Mouse (Mus musculus): ENCODE results near the gene 1600002K03Rik. TPM values are rescaled to one million over a fixed set of nuclear protein-coding genes. Genes with fewer than 3 reads are reported as not detected.

The 1600002K03Rik gene
- total RNA-seq, 1 experiment from 2014 or later, result 8.6 TPM

DNA sequence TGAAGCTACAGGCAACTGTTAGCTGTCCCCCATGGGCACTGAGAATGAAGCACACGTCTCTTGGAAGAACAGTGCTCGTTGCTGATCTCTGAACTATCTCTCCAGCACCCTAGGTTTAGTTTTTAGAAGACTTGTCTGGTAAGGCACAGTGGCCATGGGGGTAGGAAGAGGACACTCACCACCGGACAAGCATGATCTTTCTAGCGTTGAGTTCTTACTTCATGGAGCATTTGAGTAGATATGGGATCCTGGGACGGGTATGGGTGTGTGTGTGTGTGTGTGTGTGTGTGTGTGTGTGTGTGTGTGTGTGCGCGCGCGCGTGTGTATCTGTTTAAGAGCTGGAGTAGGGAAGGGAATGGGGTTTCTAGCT, 32.1 kb upstream of the 1600002K03Rik start, which contains the start of gene Cbarp:
Gene Cbarp (minus strand): TSS at position 170 of the 370 bp plus-strand sequence.
- no peak for DNase-seq

DNA sequence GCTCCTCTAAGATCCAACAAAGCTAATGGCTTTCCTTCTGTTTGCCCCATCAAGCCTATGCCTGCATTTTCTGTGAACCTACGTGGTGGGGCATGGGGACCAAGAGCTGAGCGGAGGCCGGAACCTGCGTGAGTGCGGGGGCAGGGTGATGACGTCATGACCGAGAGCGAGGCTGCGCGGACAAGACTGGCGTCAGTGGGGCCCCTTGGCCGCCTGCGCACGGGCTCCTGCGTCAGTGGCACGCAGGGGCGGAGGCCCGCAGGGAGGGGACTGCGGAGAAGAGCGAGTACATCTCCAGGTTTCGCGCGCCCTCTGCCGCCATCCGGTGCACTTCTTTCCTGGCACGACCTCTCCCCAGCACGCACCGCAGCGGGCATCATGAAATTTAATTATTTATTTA, 31.5 kb upstream of the 1600002K03Rik start:
- DNase-seq, result peak; percentile 98

DNA sequence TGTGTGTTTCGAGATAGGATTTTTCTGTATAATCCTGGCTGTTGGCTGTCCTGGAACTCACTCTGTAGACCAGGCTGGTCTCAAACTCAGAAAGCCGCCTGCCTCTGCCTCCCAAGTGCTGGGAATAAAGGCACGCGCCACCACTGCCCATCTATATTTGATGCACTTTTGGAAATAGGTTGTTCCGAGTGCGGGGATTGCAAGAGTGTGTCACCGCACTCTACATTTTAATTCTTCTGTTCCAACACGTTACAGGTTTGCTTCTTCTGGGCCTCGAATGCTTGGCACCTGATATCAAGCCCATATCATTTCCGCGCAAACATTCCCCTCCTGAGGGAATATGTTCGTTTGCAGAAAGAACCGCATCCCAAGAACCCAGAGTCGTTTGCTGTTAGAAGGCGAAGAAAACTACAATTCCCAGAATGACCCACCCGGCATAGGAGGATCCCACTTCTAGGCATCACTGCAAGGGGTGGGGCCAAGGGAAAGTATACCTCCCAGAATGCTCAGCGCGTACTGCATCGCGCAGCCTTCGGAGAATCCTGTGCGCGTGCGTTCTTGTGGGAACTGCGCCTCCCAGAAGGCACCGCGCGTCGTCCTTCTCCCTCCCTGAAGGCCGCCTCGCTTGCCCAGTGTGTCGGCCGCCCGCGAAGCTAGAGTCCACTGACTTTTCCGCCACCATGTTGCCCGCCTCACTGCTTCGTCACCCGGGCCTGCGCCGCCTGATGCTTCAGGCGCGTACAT, 30.8 kb upstream of the 1600002K03Rik start:
- DNase-seq, result peak; percentile 97

DNA sequence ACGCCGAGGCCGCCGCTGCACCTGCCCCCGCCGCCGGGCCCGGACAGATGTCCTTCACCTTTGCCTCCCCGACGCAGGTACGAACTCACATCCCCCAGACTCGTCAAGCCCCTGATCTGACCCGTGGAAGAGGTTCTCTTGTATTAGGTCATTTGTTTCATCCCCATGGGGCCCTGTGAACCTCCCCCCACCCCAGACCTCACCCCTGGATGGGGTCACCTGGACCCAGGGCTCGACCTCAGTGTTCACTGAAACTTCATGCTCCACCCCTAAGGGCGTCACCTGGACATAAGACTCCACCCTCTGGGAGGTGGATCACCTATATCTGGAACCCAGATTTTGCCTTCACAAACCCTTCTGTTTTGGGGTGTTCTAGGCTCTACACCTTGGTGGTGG, 30.2 kb upstream of the 1600002K03Rik start:
- DNase-seq, result peak; percentile 62

DNA sequence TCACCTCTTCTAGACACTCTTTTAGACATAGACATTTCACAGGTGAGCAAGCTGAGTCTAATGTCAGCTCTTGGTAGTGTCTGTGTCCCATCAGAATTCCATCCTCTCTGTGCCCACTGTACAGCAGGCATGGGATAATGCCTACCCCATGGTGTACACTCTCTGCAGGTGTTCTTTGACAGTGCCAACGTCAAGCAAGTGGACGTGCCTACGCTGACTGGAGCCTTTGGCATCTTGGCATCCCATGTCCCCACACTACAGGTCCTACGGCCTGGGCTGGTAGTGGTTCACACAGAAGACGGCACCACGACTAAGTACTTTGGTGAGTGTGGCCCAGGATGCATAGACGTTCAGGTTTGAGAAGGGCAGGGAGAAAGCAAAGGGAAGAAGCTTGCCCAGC, 29.1 kb upstream of the 1600002K03Rik start:
- no peak for DNase-seq

DNA sequence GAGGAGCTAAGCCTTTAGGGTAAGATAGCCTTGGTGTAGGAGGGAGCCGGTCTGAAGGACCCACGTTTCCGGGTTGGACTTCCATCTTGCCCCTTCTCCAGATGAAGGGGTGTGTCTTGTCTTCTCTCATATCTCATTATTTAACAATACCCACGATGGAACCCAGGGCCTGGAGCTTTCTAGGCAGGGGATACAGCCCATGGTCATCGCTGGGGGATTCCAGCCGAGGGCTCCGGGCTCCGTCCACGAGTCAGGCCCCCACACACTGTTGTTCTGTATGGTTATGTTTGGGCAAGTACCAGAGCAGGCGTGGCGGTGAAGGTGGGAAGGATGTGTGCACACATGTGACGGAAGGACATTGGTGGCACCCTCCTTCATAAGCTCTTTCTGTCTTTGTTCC, 28.6 kb upstream of the 1600002K03Rik start:
- DNase-seq, result no peak

DNA sequence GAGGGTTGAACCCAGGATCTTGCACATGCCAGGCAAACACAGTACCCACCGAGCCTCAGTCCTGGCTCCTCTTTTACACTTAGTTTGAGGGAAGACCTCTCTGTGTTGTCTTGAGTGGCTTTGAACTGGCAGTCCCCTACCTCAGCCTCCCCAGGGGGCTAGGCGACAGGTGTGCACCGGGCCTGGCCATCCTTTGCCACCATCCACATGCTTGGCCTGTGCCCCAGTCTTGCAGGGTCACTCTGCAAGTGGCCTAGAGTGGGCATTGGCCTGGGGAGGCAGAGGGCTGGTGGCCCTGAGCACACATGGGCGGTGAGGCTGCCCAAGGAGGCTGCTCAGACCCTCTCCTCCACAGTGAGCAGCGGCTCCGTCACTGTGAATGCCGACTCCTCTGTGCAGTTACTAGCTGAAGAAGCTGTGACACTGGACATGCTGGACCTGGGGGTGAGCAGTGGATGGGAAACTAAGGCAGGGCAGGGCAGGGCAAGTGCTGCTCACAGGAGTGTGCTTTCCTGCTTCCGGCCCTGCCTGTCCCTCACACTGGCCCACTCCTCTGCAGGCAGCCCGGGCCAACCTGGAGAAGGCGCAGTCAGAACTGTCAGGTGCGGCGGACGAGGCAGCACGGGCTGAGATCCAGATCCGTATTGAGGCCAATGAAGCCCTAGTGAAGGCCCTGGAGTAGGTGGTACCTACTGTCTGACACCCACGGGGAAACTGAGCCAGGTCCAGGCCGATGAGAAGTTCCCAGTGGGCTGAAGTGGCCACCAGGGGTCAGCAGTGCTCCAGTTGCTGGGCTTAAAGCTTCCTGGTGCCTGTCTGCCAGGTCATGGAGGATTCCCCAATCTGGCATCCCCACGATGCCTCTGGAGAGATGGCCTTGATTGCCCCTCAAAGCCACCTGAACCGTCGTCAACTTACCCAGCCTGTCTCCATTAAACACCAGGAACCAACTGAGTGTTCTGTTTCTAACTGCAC, 27.6 kb upstream of the 1600002K03Rik start:
- peak; percentile 85 for DNase-seq

DNA sequence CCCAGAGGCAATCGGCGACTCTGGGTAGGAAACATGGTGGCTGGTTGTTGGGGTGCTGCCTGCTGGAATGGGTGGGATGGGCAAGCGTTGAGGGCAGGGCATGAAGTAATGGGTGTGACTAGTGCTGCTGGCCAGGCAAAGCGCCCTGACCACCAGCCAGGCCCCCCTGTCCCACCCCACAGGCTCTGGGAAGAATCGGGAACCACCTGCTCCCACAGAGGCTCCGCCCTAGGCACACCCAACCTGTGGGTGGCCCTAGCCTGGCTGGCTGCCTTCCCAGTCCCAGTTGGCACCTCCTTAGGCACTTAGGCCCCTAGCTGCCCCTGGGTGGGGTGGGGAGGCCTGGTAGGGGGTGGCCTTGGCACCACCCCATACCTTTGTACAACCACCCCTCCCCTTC, 26.8 kb upstream of the 1600002K03Rik start:
- DNase-seq, result peak; percentile 71

DNA sequence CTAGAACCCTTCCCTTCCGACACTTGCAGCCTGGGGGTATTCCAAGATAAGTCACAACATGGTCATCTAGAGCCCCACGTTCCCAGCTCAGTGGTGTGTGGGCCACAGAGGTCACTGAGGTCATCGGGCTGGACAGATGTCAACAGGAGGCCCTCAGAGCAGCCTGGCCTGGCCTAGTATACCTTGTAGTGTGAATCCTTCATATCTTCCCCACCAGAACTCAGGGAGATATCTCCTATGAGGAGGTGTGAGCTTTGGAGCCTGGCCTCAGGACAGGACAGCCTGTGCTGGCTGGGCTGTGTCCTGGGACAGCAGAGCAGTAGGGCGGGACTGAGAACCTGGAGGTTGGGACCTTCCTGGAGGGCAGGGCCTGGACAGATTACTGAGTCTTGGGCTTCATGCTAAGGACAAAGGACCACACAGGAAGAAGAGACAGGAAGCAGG, 26.2 kb upstream of the 1600002K03Rik start:
- DNase-seq, result peak; percentile 62

DNA sequence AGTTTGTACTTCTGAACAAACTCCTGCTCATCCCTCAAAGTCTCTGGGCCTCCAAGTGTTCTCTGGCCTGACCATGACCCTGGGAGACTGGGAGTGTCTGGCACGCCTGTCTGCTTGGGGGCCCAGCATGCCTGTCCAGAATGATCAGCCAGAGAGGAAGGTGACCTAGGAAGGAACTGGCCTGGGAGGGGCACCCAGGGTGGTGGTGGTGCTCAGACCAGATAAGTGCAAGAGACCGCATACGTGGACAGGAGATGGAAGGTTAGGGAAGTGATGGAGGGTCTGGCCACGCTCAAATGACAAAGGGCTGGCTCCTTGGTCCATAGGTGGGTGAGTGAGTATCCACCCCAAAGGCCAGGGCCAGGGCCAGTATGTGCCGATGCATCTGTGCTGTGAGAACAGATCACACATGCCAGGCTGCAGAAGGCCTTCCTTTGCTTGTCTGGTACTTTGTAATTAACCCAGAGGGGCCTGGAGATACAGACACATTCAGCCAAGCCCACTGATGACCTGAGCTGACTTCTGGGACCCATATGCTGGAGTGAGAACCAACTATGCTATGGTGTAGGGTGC, 25.5 kb upstream of the 1600002K03Rik start:
- no peak for DNase-seq

DNA sequence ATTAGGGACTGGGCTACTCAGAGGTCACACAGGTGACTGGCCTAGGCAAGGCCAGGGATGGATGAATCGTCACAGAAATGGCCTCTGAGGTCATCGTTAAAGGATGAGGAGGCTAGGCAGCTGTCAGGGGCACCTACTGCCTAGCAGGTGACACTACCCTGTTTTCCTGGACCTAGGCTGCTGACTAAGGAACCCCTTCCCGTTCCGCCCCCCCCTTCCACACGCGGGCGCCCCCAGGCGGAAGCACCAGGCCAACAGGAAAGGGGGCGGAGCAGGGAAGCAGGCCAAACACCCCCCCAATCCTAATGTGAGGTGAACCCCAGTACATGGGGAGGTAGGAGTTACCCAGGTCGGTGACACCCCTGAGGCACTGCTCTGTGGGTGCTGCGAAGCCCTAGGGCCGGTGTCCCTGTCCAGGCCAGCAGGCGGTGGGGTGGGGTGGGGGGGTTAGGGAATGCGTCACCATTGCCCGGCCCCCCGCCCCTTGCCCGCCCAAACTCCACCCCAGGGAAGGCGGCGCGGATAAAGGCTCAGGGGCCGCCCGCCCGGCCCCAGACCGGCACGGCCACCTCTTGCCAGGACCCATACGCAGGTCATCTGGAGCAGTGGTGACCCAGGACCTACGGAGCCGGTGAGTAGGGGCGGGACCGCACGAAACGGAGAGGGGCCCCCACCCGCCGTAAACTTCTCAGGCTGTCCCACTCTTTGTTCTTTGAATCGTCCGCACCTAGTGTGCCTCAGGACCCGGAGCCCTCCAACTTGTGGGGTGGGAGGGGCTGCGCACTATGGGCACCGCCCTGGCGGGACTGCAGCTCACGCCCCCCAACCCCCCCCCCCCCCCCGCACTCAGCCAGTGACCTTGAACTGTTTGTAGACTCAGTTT, 24.8 kb upstream of the 1600002K03Rik start, which contains the start of gene Midn:
Gene Midn (plus strand): TSS at position 554 of the 883 bp plus-strand sequence.
- peak; percentile 93 for DNase-seq

DNA sequence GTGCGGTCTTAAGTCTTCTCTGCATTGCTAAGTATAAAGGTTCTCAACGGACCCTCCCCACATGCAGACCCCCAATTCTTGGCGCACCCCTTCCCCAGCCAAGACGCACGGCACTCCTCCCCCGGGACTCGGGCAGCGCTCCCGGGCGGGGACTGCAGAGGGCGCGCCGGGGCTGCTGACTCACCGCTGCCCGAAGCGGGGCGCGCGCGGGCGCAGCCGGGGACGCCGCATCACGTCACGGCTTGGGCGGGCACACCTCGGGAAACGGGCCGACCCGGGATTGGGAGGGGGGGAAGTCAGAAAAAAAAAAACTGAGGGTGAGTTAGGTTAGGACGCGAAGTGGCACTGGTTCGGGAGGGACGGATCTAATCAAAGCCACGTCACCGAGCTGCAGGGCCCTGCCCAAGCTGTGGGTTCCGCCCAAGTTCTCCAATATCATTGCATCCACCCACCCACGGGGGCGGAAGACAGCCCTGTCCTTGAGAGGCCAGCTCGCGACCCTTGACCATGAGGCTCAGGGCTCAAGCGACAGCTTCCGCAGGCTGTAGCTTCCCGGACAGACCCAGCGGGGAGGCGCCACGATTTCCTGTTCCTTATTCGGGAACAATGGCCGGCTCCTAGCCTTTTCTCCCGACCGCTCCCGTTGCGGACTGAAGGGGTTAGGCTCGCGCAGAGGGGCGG, 24.0 kb upstream of the 1600002K03Rik start:
- DNase-seq, result peak; percentile 98

DNA sequence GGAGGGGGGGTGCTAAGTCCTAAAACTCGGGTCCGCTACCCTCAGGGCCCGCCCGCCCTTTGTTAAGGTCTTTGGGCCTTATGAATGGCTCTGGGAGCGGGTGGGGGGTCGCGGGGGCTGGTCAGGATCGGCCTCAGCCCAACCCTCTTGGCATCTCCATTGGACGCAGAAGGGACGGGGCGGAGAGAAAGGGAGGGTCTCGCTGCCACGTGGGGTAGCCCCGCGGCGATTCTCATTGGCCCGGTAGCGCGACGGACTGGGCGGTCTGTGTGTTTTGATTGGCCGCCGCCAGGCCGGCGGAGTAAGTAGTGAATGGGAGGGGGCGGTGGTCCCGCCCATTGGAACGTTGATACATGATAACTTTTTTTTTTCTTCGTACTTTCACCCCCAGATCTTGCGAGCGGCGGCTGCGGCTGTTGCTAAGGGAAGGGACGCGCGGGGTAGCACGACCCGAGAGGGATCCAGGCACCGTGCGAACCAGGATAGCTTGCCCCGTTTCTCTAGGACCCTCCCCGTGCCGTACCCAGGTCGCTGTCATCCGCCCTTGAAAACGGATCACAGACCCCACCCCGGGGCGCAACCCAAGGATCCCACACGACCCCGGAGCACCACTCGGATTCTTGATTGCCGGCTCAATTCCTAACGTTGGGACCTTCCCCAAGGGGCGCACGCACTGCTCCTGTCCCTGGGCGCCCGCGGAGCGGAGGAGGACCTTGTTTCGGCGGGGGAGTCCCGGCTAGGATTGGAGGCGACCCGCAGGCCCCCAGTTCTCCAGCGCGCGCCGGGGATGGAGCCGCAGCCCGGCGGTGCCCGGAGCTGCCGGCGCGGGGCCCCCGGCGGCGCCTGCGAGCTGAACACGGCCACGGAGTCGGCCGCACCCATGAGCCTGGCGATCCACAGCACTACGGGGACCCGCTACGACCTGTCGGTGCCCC, 23.2 kb upstream of the 1600002K03Rik start:
- peak; percentile 99 for DNase-seq

DNA sequence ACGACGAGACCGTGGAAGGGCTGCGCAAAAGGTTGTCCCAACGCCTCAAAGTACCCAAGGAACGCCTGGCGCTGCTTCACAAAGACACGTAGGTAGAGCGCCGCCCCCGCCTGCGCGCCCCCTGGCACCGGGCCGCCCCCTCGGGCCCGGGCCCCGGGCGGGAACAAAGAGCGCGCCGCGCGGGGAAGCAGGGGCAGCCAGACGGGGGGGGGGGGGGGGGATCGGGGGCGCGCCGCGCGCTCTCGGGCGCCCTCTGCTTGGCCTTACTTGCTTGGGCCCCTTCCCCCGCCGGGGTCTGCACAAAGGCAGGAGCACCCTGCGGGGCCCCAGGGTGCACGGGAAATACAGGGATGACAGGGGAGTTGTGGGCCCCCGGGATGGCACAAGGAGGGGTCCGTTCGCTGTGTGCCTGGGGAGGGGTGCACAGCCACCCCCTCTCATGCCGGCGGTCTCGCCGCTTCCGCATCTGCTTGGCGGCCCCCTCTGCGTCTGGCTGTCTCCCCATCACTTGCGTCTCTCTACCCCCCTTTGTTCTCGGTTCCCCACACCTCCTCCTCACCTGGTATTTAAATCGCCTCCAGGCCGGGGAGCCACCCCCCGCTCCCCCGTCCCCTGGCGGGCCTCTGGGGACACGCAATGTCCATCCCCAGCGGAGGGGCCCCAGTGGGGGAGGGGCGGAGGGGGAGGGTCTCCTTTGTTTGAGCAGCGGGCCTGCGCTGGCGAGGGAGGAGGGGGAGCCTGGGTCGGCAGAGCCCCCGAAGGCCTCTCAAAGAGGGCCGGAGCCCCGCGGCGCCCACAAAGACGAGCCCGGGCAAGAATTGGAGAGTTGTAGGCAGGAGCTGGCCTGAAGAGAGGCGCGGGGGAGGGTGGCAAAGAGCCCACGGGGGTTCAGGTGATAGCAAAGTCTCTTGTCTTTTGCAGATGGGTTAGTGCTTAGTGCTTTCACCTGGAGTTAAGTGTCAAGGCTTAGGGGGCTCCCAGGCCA, 22.2 kb upstream of the 1600002K03Rik start:
- DNase-seq, result peak; percentile 75

DNA sequence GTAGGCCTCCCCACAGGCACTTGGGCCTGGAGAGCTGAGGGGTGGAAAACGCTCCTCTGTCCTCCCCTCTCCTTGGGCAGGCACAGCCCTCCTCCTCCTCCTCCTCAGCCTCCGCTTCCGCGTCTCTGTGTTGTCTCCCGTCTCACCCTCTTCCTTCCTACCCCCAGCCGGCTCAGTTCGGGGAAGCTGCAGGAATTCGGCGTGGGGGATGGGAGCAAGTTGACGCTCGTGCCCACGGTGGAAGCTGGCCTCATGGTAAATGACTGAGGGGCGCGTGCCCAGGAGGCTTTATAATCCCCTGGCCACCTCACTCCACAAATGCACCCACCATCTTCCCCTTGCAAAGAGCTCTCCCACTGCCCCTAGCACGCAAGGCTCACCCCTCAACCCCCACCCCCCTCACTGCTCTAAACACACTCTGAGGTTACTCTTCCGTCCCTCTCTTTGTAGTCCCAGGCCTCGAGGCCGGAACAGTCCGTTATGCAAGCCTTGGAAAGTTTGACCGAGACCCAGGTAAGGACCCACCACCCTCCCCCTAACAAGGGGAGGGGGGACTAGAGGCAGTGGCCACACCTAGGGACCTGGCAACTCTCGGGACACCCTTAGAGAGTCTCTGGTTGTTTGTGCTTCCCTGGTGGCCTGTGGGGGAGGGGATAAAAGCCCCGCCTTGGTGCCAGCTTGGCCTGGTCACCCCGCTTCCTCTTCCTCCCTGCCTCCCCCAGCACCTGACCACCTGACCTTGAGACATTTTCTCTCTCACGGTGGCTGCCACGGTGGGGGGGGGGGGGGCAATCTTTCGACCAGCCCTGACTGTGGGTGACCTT, 21.3 kb upstream of the 1600002K03Rik start:
- DNase-seq, result peak; percentile 83

DNA sequence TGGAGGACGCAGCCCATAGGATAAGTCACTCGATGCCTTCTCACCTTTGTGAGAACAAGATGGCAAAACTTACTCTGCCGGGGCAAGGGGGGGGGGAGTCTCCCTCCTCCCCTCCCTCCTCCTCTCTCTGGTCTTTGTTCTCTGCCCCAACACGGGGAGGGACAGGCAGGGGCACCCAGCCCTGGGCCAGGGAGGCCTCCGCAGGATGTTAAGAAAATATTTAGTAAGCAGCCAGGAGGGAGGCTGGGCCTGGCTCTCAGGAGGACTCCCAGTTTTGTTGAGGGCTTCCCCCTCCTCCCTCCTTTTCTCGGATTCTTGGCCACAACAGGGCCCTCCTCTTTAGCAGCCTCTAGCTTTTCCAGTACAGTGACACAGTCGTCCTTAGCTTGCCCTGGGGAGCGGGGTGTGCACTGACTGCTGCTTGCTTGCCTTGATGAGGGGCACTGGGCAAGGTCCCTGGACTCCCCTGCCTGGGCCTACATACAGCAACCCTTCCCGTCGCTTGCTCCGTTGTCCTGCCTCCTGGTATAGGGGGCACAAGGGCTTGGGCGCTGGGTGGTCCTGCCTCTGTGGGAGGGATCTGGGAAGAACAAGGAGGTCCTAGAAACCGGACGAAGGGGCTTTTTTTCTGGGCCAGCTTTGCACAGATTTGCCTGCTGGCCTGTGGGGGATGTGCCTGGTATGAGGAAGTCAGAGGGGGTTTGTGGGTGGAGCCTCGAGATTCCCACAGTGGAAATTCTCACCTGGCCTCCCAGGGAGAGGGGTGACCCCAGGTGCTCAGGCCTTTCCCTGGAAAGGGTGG, 20.5 kb upstream of the 1600002K03Rik start:
- DNase-seq, result peak; percentile 78

DNA sequence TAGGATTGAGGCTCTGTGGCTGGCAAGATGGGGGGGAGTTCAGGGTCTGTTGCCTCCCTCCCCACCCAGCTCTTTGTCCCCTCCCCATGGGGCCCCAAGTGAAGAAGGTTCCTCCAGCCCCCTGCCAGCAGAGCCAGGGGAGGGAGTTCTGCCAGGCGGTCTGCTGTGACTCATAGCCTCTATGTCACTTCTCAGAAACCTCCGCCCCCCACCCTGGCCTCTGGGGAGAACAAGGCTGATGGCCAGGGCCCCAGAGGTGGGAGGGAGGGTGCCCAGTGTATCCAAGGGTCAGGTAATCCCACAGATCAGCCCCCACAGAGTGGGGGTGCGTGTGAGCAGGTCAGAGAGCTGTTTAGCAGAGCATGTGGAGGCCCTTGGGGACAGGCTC, 19.9 kb upstream of the 1600002K03Rik start:
- DNase-seq, result peak; percentile 91

All from adrenal gland, postnatal 14 days (tissue).